Comparison of ENCODE assay signal across 8 mouse cellular contexts in genomic region chr8:111061688-111062071, GRCm38 (mm10). TPM values are rescaled to one million over a fixed set of nuclear protein-coding genes. Genes with fewer than 3 reads are reported as not detected.
A peak's percentile ranks its signal among the peaks of the same experiment; 100 is the strongest.
DNase-seq lines count a peak whose midpoint lies in the region; ATAC-seq and TF ChIP-seq lines count a peak whose summit lies in the region.

No protein-coding gene starts in this region.

- peak; percentile 2; the same call in 1 of the 2 replicates for ATAC-seq in lung, embryonic 14.5 days (ENCODE audit: insufficient read depth)
- ATAC-seq in hindbrain, embryonic 12.5 days (ENCODE audit: low FRiP score) = peak; percentile 6; the same call in 1 of the 2 replicates
- peak; percentile 24; the same call in 1 of the 2 replicates for ATAC-seq in midbrain, embryonic 12.5 days (ENCODE audit: low FRiP score, low read depth)
- no peak for ATAC-seq in activated CD4-positive, CD25-positive, alpha-beta regulatory T cell, adult 4 months

- H3K9me3 ChIP-seq in lung, embryonic 14.5 days (ENCODE audit: low read depth, low read length) = no peaks in the 10 kb centered on the region
- H3K9me3 ChIP-seq in hindbrain, embryonic 12.5 days (replicated peaks) = no peaks in the 10 kb centered on the region
- H3K9me3 ChIP-seq in midbrain, embryonic 12.5 days = no peaks in the 10 kb centered on the region

- no peak for TF ChIP-seq CTCF in lung, embryonic 14.5 days (IDR thresholded peaks at IDR 0.05; ENCODE audit: low read depth)

- WGBS in lung, embryonic 14.5 days = 2% methylated on average over 14 of the region's 14 CpGs
- under 1% methylated on average over 14 of the region's 14 CpGs for WGBS in hindbrain, embryonic 12.5 days
- 0% methylated on average over 14 of the region's 14 CpGs for WGBS in midbrain, embryonic 12.5 days

- peak overlapping the region; percentile 26; the same call in 1 of the 2 replicates for H3K27ac ChIP-seq in lung, embryonic 14.5 days (ENCODE audit: low read depth)
- peak overlapping the region; percentile 79 for H3K27ac ChIP-seq in hindbrain, embryonic 12.5 days
- H3K27ac ChIP-seq in midbrain, embryonic 12.5 days (replicated peaks) = peak overlapping the region; percentile 66

- no peaks in the 10 kb centered on the region for H3K27me3 ChIP-seq in lung, embryonic 14.5 days (ENCODE audit: insufficient read depth, low read length)
- no peaks in the 10 kb centered on the region for H3K27me3 ChIP-seq in hindbrain, embryonic 12.5 days
- peaks cover 9% of the 10 kb centered on the region; the same call in 1 of the 2 replicates for H3K27me3 ChIP-seq in midbrain, embryonic 12.5 days

- peak overlapping the region; percentile 56 for H3K9ac ChIP-seq in lung, embryonic 14.5 days
- H3K9ac ChIP-seq in hindbrain, embryonic 12.5 days = peak overlapping the region; percentile 67
- H3K9ac ChIP-seq in midbrain, embryonic 12.5 days (replicated peaks) = peak overlapping the region; percentile 66

- peaks cover 14% of the 10 kb centered on the region for H3K36me3 ChIP-seq in lung, embryonic 14.5 days (ENCODE audit: insufficient read depth)
- peaks cover 10% of the 10 kb centered on the region; the same call in 1 of the 2 replicates for H3K36me3 ChIP-seq in hindbrain, embryonic 12.5 days
- H3K36me3 ChIP-seq in midbrain, embryonic 12.5 days = 0 out of 2 replicates have a peak, but pooled peaks cover 3% of the 10 kb centered on the region

- no peaks in the 10 kb centered on the region; the same call in 1 of the 2 replicates for H3K4me1 ChIP-seq in lung, embryonic 14.5 days (ENCODE audit: insufficient read depth)
- peaks cover 23% of the 10 kb centered on the region for H3K4me1 ChIP-seq in hindbrain, embryonic 12.5 days
- peaks cover 21% of the 10 kb centered on the region for H3K4me1 ChIP-seq in midbrain, embryonic 12.5 days

- peak overlapping the region; percentile 65 for H3K4me3 ChIP-seq in lung, embryonic 14.5 days (ENCODE audit: low read depth, low read length)
- H3K4me3 ChIP-seq in hindbrain, embryonic 12.5 days = peak overlapping the region; percentile 58
- H3K4me3 ChIP-seq in midbrain, embryonic 12.5 days = peak overlapping the region; percentile 62

- peak overlapping the region; percentile 78 for H3K4me2 ChIP-seq in lung, embryonic 14.5 days
- H3K4me2 ChIP-seq in hindbrain, embryonic 12.5 days (replicated peaks) = peak overlapping the region; percentile 61
- H3K4me2 ChIP-seq in midbrain, embryonic 12.5 days (replicated peaks) = peak overlapping the region; percentile 71

- peak; percentile 18 for DNase-seq in lung, embryonic 14.5 days
- no peak for DNase-seq in lung, postnatal 4 days
- DNase-seq in embryo, embryonic 11.5 days (ENCODE audit: low read depth, low spot score) = peak; percentile 9
- DNase-seq in layer of hippocampus, postnatal 10 days (ENCODE audit: low spot score in 2 of 2) = no peak
- no peak for DNase-seq in cerebellum, adult 11-12 months

RNA-seq across cellular contexts. Expression of gene Exosc6, which starts 5.5 kb away (rescaled TPM):
- 24.0 and 27.8 TPM in 2 replicates for polyA plus RNA-seq in lung, embryonic 14.5 days (2014; fragmentation: Nextera tagmentation; extraction: Ambion mirVana)
- polyA plus RNA-seq in hindbrain, embryonic 12.5 days (2016; fragmentation: Nextera tagmentation; extraction: Ambion mirVana) = 3.2 TPM in 1 of 2 replicates, not detected in the other
- polyA plus RNA-seq in midbrain, embryonic 12.5 days (2016; fragmentation: Nextera tagmentation; extraction: Ambion mirVana) = 0.60 TPM in 1 of 2 replicates, not detected in the other
- polyA plus RNA-seq in activated CD4-positive, CD25-positive, alpha-beta regulatory T cell, adult 4 months (2017; shearing (Covaris generic)) = not detected
- not detected for total RNA-seq in layer of hippocampus, postnatal 10 days (2021)

RNA-seq across cellular contexts. Expression of gene Aars, which starts 28.7 kb away (rescaled TPM):
- 66.1 and 66.9 TPM in 2 replicates for polyA plus RNA-seq in lung, embryonic 14.5 days (2014; fragmentation: Nextera tagmentation; extraction: Ambion mirVana)
- polyA plus RNA-seq in hindbrain, embryonic 12.5 days (2016; fragmentation: Nextera tagmentation; extraction: Ambion mirVana) = 78.5 and 83.5 TPM in 2 replicates
- 81.5 and 82.0 TPM in 2 replicates for polyA plus RNA-seq in midbrain, embryonic 12.5 days (2016; fragmentation: Nextera tagmentation; extraction: Ambion mirVana)
- polyA plus RNA-seq in activated CD4-positive, CD25-positive, alpha-beta regulatory T cell, adult 4 months (2017; shearing (Covaris generic)) = 10 to 100 TPM; 14.0 to 20.3 TPM
- 100 to 1,000 TPM in 1 of 2 experiments, 10 to 100 TPM in 1; 93.0 to 100 TPM for total RNA-seq in layer of hippocampus, postnatal 10 days (2021)

RNA-seq across cellular contexts. Expression of gene Ddx19b, which starts 30.1 kb away (rescaled TPM):
- polyA plus RNA-seq in lung, embryonic 14.5 days (2014; fragmentation: Nextera tagmentation; extraction: Ambion mirVana) = 7.2 and 7.8 TPM in 2 replicates
- 9.5 and 9.7 TPM in 2 replicates for polyA plus RNA-seq in hindbrain, embryonic 12.5 days (2016; fragmentation: Nextera tagmentation; extraction: Ambion mirVana)
- polyA plus RNA-seq in midbrain, embryonic 12.5 days (2016; fragmentation: Nextera tagmentation; extraction: Ambion mirVana) = 11.1 and 11.3 TPM in 2 replicates
- 1 to 10 TPM; 6.5 to 8.2 TPM for polyA plus RNA-seq in activated CD4-positive, CD25-positive, alpha-beta regulatory T cell, adult 4 months (2017; shearing (Covaris generic))
- 10 to 100 TPM; 23.0 to 25.3 TPM for total RNA-seq in layer of hippocampus, postnatal 10 days (2021)

RNA-seq across cellular contexts. Expression of gene Clec18a, which starts 30.5 kb away (rescaled TPM):
- polyA plus RNA-seq in lung, embryonic 14.5 days (2014; fragmentation: Nextera tagmentation; extraction: Ambion mirVana) = not detected in 2 replicates
- polyA plus RNA-seq in hindbrain, embryonic 12.5 days (2016; fragmentation: Nextera tagmentation; extraction: Ambion mirVana) = 1.1 TPM in 2 replicates
- 0.56 and 0.63 TPM in 2 replicates for polyA plus RNA-seq in midbrain, embryonic 12.5 days (2016; fragmentation: Nextera tagmentation; extraction: Ambion mirVana)
- not detected for polyA plus RNA-seq in activated CD4-positive, CD25-positive, alpha-beta regulatory T cell, adult 4 months (2017; shearing (Covaris generic))
- total RNA-seq in layer of hippocampus, postnatal 10 days (2021) = 1 to 10 TPM in 1 of 2 experiments, under 1 TPM in 1; 0.59 to 1.1 TPM

RNA-seq across cellular contexts. Expression of gene Pdpr, which starts 32.8 kb away (rescaled TPM):
- polyA plus RNA-seq in lung, embryonic 14.5 days (2014; fragmentation: Nextera tagmentation; extraction: Ambion mirVana) = 7.1 and 9.1 TPM in 2 replicates
- 14.4 and 15.1 TPM in 2 replicates for polyA plus RNA-seq in hindbrain, embryonic 12.5 days (2016; fragmentation: Nextera tagmentation; extraction: Ambion mirVana)
- polyA plus RNA-seq in midbrain, embryonic 12.5 days (2016; fragmentation: Nextera tagmentation; extraction: Ambion mirVana) = 14.7 TPM in 2 replicates
- polyA plus RNA-seq in activated CD4-positive, CD25-positive, alpha-beta regulatory T cell, adult 4 months (2017; shearing (Covaris generic)) = 1 to 10 TPM; 8.0 to 8.6 TPM
- 10 to 100 TPM; 30.9 to 34.7 TPM for total RNA-seq in layer of hippocampus, postnatal 10 days (2021)

Comparison
In these comparisons a context has a peak if more than half of its experiments do, and no peak if none do; other contexts are left out.
1. DNase-seq: peak in lung, embryonic 14.5 days (single experiment) and embryo, embryonic 11.5 days (single experiment); none in lung, postnatal 4 days (0 of 2), layer of hippocampus, postnatal 10 days (0 of 2) and cerebellum, adult 11-12 months (single experiment).
2. H3K27ac ChIP-seq: peak in every context shown above with its lines; median percentile 79 in hindbrain, embryonic 12.5 days; 66 in midbrain, embryonic 12.5 days; 26 in lung, embryonic 14.5 days.
3. Peak in every context shown above with its lines, with median percentiles within 50 percentile points of each other: H3K4me2 ChIP-seq, H3K4me3 ChIP-seq and H3K9ac ChIP-seq.